Mouse (Mus musculus) heart, embryonic 14.5 days (tissue): ENCODE measurements around the gene Cyp2f2. TPM values are rescaled to one million over a fixed set of nuclear protein-coding genes. Genes with fewer than 3 reads are reported as not detected.

ENCODE experiments used
- ATAC-seq: fragments of 200-750 bp; cut with Nextera tagmentation; 2 replicates; pipeline ENCODE4 v1.8.0; 2017; ENCODE audit warnings: low read depth, moderate TSS enrichment; ENCODE audit not compliant: insufficient number of reproducible peaks, insufficient read depth, low FRiP score
- H3K27ac ChIP-seq, 2 experiments: fragments of 200-500 bp in 1 of 2; fragments of 300-500 bp in 1 of 2; sonication (generic) in 1 of 2; replicated peaks in 1 of 2; 2 replicates each; pipeline ENCODE4 v1.5.1; 2012 to 2014; ENCODE audit warnings: low read depth in 2 of 2, low read length in 2 of 2, control low read depth in 1 of 2, mild to moderate bottlenecking in 1 of 2, mixed read lengths in 1 of 2; ENCODE audit not compliant: control insufficient read depth in 1 of 2, insufficient read depth in 1 of 2
- H3K27me3 ChIP-seq: fragments of 300-500 bp; sonication (generic); 2 replicates; pipeline ENCODE4 v1.6.1; 2014; ENCODE audit warnings: mild to moderate bottlenecking, low read length, control low read depth; ENCODE audit not compliant: control insufficient read depth, insufficient read depth
- H3K36me3 ChIP-seq: fragments of 300-500 bp; sonication (generic); 2 replicates; pipeline ENCODE4 v1.6.1; 2014; ENCODE audit warnings: mild to moderate bottlenecking, control low read depth, low read length, mixed read lengths; ENCODE audit not compliant: control insufficient read depth, insufficient read depth
- H3K4me1 ChIP-seq, 2 experiments: fragments of 200-500 bp in 1 of 2; fragments of 300-500 bp in 1 of 2; sonication (generic) in 1 of 2; 2 replicates each; pipeline ENCODE4 v1.6.1; 2012 to 2014; ENCODE audit warnings: low read length in 2 of 2, control low read depth in 1 of 2, mixed read lengths in 1 of 2; ENCODE audit not compliant: control insufficient read depth in 2 of 2, insufficient read depth in 2 of 2
- H3K4me2 ChIP-seq: fragments of 300-500 bp; sonication (generic); 2 replicates; pipeline ENCODE4 v1.6.1; 2014; ENCODE audit warnings: mild to moderate bottlenecking, low read length
- H3K4me3 ChIP-seq, 2 experiments: fragments of 200-500 bp in 1 of 2; fragments of 300-500 bp in 1 of 2; sonication (generic) in 1 of 2; 2 replicates each; pipeline ENCODE4 v1.5.1; 2012 to 2014; ENCODE audit warnings: low read length in 2 of 2, mild to moderate bottlenecking in 2 of 2, control low read depth in 1 of 2, low read depth in 1 of 2, moderate library complexity in 1 of 2; ENCODE audit not compliant: control insufficient read depth in 1 of 2, insufficient read depth in 1 of 2
- H3K9ac ChIP-seq: fragments of 300-500 bp; sonication (generic); 2 replicates; pipeline ENCODE4 v1.6.1; 2014; ENCODE audit warnings: mild to moderate bottlenecking, low read length
- H3K9me3 ChIP-seq: fragments of 300-500 bp; sonication (generic); 2 replicates; pipeline ENCODE4 v1.6.1; 2016; ENCODE audit warnings: low read length, control low read depth; ENCODE audit not compliant: control insufficient read depth
- WGBS: fragments of 180-500 bp; shearing (Covaris S2); extraction: QIAGEN DNeasy Blood & Tissue Kit; methylation state at CpG from one replicate; pipeline ENCODE4 v1.1.7; 2014; 5-methylcytosine and 5-hydroxymethylcytosine counted together
- polyA plus RNA-seq: library from polyadenylated mRNA; unstranded; fragments of >200 nt; fragmentation: Nextera tagmentation; extraction: Ambion mirVana; gene quantifications from 2 replicates; pipeline ENCODE4 v1.2.1, GENCODE M21; 2014

Gene Cyp2f2
- polyA plus RNA-seq, 1 experiment from 2014 or later: 3.3 TPM

DNA sequence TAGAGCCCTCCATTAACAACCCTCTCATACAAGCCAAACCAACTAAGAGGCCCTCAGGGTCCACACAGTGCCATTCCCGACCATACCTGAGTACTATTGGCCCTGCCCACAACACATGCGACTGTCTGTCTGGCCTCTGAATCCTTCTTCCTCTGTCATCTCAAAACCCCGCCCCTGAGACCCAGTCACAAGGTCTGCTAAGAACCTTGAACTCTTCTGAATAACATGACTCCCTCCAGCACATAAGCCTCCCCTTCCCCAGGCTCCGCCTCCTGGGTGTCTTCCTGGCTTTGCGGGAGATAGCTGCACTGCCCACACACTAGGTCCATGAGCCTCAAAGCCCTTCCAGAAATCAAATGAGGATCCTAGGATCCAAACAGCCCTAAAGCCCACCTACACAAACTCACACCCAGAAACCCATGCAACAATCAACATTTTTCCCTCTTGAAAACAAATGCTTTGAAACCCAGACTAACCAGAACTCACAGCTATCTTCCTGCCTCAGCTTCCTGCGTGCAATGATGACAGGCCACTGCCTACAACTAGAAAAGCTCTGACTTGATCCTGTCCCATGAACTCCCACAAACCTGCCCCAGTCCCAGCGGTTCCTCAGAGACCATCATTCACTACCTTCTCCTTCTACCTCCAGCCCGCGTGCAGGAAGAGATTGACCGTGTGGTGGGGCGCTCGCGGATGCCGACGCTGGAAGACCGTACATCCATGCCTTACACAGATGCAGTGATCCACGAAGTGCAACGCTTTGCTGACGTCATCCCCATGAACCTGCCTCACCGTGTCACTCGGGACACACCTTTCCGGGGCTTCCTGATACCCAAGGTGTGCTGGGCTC is 11.0 kb downstream of the Cyp2f2 start:
- H3K9ac ChIP-seq: no peak overlapping the region
- H3K4me1 ChIP-seq: peaks cover 0 to 3% of the 10 kb centered on the region in 2 experiments; a peak in 1 of 4 replicates
- no peaks in the 10 kb centered on the region for H3K36me3 ChIP-seq
- H3K27me3 ChIP-seq: no peaks in the 10 kb centered on the region
- H3K27ac ChIP-seq: no peak overlapping the region
- ATAC-seq: no peak
- H3K9me3 ChIP-seq: no peaks in the 10 kb centered on the region
- H3K4me2 ChIP-seq: no peak overlapping the region
- WGBS: 83% methylated on average over 22 of the region's 22 CpGs
- no peak overlapping the region for H3K4me3 ChIP-seq

DNA sequence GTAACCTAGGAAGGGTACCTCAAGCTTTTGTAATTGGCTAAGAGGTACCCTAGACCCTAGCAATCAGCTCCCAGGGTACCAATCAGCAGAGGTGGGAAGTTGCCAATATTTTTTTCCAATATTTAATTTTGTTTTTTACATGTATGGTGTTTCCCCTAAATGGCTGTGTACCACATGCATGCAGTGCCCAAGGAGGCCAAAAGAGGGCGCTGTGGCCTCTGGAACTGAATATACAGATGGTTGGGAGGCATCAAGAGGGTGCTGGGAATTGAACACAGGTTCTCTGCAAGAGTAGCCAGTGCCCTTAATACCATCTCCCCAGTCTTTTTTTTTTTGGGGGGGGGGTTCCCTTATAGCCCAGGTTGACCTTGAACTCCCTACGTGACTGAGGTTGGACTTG is 11.7 kb downstream of the Cyp2f2 start:
- no peaks in the 10 kb centered on the region for H3K27me3 ChIP-seq
- no peak for ATAC-seq
- no peak overlapping the region for H3K4me2 ChIP-seq
- no peaks in the 10 kb centered on the region for H3K9me3 ChIP-seq
- H3K27ac ChIP-seq: no peak overlapping the region
- no peaks in the 10 kb centered on the region for H3K36me3 ChIP-seq
- no peak overlapping the region for H3K9ac ChIP-seq
- WGBS: 64% methylated on average over 2 of the region's 2 CpGs
- peaks cover 0 to 3% of the 10 kb centered on the region in 2 experiments; a peak in 1 of 4 replicates for H3K4me1 ChIP-seq
- H3K4me3 ChIP-seq: no peak overlapping the region

DNA sequence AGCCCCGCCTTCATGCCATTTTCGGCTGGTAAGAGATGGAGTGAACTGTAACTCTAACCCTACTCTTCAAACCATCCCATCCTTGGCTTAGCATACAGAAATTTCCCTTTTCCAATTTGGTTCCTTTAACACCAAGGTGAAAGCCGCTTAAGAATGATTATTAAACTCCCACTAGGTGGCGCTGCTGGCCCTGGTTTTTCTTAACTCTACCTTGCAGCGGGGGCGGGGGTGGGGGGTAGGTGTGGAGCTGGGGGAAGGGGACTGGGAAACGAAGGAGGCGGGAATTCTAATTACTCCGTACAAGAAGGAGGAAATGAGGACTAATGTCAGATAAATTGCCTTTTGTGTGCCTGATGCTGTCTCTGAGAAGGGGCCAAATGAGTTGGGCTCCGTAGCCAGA is 12.9 kb downstream of the Cyp2f2 start:
- 10% methylated on average over 10 of the region's 10 CpGs for WGBS
- Histone ChIP-seq H3K4me1 (peaks cover 0 to 3% of the 10 kb centered on the region in 2 experiments; a peak in 1 of 4 replicates), H3K36me3 (no peaks in the 10 kb centered on the region), H3K27me3 (no peaks in the 10 kb centered on the region), H3K4me2 (0 out of 2 replicates have a peak overlapping the region, but pooled peaks have one; percentile 13), H3K9ac (no peak overlapping the region), H3K9me3 (no peaks in the 10 kb centered on the region), H3K27ac (no peak overlapping the region), H3K4me3 (no peak overlapping the region)
- ATAC-seq: no peak

DNA sequence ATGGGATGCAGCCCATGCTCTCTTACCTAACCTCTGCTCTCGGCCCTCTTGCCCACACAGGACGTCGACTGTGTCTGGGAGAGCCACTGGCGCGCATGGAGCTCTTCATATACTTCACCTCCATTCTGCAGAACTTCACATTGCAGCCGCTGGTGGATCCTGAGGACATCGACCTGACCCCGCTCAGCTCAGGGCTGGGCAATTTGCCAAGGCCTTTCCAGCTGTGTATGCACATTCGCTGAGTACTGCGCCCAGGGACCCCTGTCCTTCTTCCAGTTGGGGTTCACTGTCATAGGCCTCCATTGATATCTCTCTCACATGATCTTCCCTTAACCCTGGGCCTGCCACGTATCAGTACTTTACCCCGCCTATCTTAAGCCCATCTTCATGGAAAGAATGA is 13.4 kb downstream of the Cyp2f2 start:
- Histone ChIP-seq H3K27ac (no peak overlapping the region), H3K36me3 (no peaks in the 10 kb centered on the region), H3K4me1 (peaks cover 0 to 3% of the 10 kb centered on the region in 2 experiments; a peak in 1 of 4 replicates), H3K4me2 (no peak overlapping the region), H3K4me3 (no peak overlapping the region), H3K27me3 (no peaks in the 10 kb centered on the region), H3K9ac (no peak overlapping the region), H3K9me3 (no peaks in the 10 kb centered on the region)
- 45% methylated on average over 12 of the region's 12 CpGs for WGBS
- no peak for ATAC-seq

DNA sequence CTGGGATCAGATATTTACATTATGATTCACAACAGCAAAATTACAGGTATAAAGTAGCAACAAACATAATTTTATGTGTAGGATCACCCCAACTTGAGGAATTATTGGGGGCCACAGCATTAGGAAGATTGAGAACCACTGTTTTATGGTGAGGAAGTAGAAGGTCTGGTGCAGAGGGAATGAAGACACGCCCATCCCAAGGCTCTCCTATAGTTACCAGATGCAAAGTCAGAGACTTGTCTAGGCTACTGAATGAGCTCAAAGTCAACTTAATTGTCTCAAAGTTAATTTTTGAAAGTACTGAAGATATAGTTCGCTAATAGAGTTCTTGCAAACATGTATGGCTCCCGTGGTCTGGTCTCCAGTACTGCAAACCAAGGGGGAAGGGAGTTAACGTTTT is 14.0 kb downstream of the Cyp2f2 start:
- peaks cover 0 to 3% of the 10 kb centered on the region in 2 experiments; a peak in 1 of 4 replicates for H3K4me1 ChIP-seq
- no peak overlapping the region for H3K9ac ChIP-seq
- no peak overlapping the region for H3K4me3 ChIP-seq
- no peaks in the 10 kb centered on the region for H3K27me3 ChIP-seq
- ATAC-seq: no peak
- H3K4me2 ChIP-seq: no peak overlapping the region
- WGBS: 76% methylated on average over 4 of the region's 4 CpGs
- H3K36me3 ChIP-seq: no peaks in the 10 kb centered on the region
- no peak overlapping the region for H3K27ac ChIP-seq
- no peaks in the 10 kb centered on the region for H3K9me3 ChIP-seq

DNA sequence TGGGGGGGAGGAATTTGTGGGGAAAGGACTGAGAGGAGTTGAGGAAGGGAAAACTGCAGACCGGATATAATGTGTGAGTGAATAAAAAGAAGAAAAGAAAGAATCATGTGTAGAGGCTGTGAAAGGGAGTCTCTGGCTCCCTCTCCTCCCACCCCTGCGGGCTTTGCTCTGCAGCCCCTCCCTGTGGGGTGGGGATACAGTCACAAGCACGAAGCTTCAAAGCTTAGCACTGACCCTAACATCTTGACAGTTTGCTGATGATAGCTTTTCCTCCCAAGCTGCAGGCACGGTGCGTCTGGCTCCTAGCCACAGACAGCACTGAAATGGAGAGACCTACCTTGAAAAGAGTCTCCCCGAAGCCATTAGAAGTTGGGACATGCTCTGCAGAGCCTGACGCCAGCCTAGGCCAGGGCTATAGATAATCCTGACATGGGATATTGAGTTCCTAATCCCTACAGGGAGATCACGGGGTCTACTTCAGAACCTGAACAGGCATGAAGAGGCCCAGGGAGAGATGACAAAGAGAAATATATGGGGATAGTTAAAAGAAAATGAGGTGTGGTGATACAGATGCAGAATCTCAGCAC is 16.8 kb downstream of the Cyp2f2 start:
- H3K9ac ChIP-seq: no peak overlapping the region

DNA sequence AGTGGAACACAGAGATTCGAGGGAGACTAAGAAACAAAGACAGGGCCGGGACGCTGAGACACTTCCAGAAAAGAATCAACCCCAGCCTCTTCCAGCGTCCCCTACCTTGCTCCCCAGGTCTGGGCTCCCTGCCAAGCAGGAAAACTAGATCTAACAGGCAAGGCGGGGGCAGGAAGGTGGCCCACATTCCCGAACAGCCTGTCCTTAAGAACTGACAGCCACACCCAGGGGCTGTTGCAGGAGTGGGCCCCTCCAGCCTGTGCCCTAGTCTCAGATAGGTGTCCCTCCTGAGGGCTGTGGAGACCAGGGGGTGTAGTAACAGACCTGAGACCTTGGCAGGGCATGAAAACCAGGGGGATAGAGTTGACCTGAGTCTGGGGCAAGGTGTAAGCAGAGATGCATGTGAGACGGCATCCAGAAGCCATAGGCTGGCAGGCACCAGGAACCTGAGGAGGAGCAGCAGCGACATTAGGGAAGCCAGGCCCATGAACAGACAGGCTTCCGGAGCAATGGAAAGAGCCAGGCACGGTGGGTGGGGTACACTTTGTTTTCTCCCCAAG is 33.6 kb downstream of the Cyp2f2 start, which contains the start of gene Cyp2t4:
Cyp2t4 (plus strand) TSS at position 510 of the 560 bp plus-strand sequence.
- 49% methylated on average over 10 of the region's 10 CpGs for WGBS
- Histone ChIP-seq H3K9ac (no peak within 1 kb of the TSS), H3K27ac (no peak within 1 kb of the TSS)

More for the DNA sequence above, 16.8 kb downstream of the Cyp2f2 start:
- 45% methylated on average over 8 of the region's 8 CpGs for WGBS
- H3K9me3 ChIP-seq: peaks cover 6% of the 10 kb centered on the region
- H3K36me3 ChIP-seq: no peaks in the 10 kb centered on the region
- H3K4me3 ChIP-seq: no peak overlapping the region
- H3K4me1 ChIP-seq: peaks cover 0 to 3% of the 10 kb centered on the region in 2 experiments; a peak in 1 of 4 replicates
- no peak for ATAC-seq
- no peaks in the 10 kb centered on the region for H3K27me3 ChIP-seq
- H3K4me2 ChIP-seq: no peak overlapping the region
- H3K27ac ChIP-seq: no peak overlapping the region

More for the DNA sequence above, 33.6 kb downstream of the Cyp2f2 start, which contains the start of gene Cyp2t4:
- Histone ChIP-seq H3K9me3 (no peaks in the 10 kb centered on the region), H3K36me3 (peaks cover 17% of the 10 kb centered on the region), H3K4me1 (peaks cover 3 to 5% of the 10 kb centered on the region in 2 experiments; a peak in 2 of 4 replicates), H3K4me2 (no peak within 1 kb of the TSS), H3K27me3 (no peaks in the 10 kb centered on the region), H3K4me3 (no peak within 1 kb of the TSS)
- ATAC-seq: no peak
